Mouse (Mus musculus) heart, postnatal 10 days (tissue): ENCODE measurements around the gene Cntfr. TPM values are rescaled to one million over a fixed set of nuclear protein-coding genes. Genes with fewer than 3 reads are reported as not detected.
"Not testable (repeated sequence)": the region's sequence is repeated elsewhere in the genome, so short reads cannot be mapped to it uniquely, and the experiment has no call there.

ENCODE experiments used
- DNase-seq, 2 experiments: peaks; one replicate each; pipeline ENCODE4 v3.0.0; 2021
- intact Hi-C: fragments of 180-260 bp; cut with DNase I; formaldehyde crosslinking; loops from one replicate; pipeline ENCODE4 v1.15.1; 2025
- total RNA-seq, 2 experiments: library from RNA; stranded (reverse); gene quantifications; 2 replicates each; pipeline ENCODE4 v1.2.3; 2021

The Cntfr gene
- total RNA-seq, result 1 to 10 TPM; 3.3 to 7.5 TPM

- intact Hi-C loops, result not testable (repeated sequence)
- peak; percentile 85 to 90 for DNase-seq
Measured at GRCm38 (mm10) chr4:41696930-41697841, at the start of gene Cntfr. Gene Cntfr, minus strand, starts transcription at chr4:41697089.

GRCm38 (mm10) chr4:41745021-41745420 is 48.1 kb upstream of the Cntfr start:
- no peak for DNase-seq
- intact Hi-C loops, result no loop called here

GRCm38 (mm10) chr4:41744131-41744530 is 47.2 kb upstream of the Cntfr start:
- intact Hi-C loops, result no loop called here
- DNase-seq, result no peak

GRCm38 (mm10) chr4:41741158-41741560 is 44.3 kb upstream of the Cntfr start:
- DNase-seq, result peak; percentile 95
- intact Hi-C loops, result loop anchor here (2.0 kb wide), 1 partner anchor 18 kb away; the partner anchor contains the start of gene Dctn3

DNA sequence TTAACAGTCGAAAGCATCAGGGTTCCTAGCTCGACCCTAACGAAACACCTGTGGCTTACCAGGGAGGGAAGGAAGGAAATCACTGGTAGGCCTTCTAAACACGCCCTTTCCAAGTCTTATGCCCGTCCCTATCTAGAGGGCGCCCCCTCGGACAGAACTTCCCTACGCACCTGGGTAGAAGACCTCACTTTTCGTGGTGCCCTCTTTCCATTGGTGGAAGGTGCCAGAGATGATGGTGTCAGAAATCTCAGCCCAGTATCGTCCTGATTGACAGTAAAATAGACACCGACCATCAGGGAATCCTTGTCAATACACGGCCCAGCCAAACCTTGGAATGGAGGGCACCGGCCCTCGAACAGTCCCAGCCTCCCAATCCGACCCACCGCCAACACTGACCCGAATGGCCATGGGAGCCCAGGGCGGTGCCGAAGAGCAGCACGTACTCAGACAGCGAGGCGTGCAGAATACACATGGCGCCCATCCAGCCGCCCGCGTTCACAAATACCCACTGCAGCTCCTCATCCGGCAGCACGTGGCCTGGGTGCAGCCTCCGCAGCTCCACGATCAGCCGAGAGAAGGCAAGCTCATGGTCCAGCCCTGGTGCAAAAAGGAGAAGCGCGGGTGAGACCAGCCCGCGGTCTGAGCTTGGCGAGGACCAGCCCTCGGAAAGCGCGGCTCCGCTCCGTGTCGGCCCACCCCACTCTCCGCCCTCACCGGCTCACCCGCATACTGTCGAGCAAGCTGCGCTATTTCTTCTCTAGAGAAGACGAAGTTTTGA is 43.7 kb upstream of the Cntfr start:
- intact Hi-C loops, result loop anchor here (2.0 kb wide), 1 partner anchor 18 kb away; the partner anchor contains the start of gene Dctn3
- DNase-seq, result no peak

DNA sequence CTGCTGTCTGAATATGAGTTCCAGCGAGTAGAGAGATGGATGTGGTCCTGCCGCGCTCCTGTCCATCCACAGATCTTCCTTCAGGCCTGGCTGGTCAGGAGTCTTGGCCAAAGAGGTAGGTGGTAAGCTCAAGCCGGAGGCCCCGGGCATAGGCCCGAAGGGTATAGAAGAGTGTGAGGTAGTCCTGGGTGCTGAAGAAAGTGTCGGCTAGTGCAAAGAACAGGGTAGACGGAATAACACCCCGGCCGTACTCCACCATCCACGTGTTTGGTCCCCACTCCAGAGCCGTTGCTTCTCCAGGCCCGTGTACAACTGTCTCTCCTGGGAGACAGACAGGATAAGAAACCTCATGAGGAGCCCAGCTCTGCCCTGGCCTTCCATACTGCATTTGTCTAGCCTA is 42.4 kb upstream of the Cntfr start:
- DNase-seq, result no peak
- intact Hi-C loops, result no loop called here

DNA sequence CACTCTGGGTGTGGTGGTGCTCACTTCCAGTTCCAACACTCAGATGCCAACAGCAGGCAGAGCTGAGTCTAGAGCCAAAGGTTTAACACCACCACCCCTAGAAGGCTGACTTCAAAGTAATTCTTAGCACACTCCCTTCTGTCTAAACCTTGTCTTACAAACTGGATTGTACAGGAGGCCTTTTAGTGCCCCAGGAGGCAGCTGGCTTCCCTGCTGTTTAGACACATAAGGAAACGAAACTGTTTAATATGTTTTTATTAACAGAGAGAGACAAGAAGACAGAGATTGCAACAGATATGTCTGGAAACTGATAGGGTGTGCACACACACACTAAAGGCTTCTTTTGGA is 41.3 kb upstream of the Cntfr start:
- no peak for DNase-seq
- intact Hi-C loops, result no loop called here

GRCm38 (mm10) chr4:41737602-41738255 is 40.8 kb upstream of the Cntfr start:
- DNase-seq, result peak; percentile 84 to 89
- intact Hi-C loops, result loop anchor here (1.0 kb wide), 1 partner anchor 22 kb away; no protein-coding TSS in a partner anchor

DNA sequence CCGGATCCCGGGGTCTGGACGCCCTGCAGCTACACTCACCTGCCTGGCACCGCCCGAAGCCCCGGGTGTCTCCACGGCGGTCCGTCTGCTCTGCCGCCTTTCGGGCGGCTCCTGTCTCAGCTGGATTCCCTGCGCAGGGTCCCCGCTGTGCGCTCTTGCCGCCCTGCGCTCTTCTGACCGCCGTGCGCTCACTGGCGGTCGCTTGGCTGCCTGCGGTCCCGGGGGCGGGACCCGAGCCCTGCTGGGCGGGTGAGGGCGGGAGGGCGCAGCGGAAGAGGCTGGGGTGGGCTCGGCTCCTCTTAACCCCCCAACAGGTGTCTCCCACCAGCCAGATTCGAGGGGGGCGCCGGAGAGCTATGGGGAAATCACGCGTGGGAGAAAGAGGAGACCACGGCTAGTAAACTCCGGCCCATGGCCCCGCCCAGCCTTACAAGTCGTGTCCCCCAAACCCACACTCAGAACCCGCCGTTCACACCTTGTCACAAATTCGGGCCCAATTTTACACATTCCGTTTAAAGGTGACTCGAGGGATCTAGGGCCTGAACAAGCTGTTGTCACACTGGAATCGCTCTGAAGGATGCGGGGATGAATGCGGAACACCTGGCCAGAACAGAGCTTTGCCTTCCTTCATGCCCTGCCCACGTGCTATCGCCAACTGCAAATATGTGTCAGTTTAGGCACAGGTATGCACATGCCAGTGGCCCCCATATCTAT is 34.3 kb upstream of the Cntfr start, which contains the start of gene Arid3c:
TSS of gene Arid3c (minus strand) at position 91 of the 714 bp plus-strand sequence.
- DNase-seq, result no peak

GRCm38 (mm10) chr4:41726826-41727621 is 30.1 kb upstream of the Cntfr start:
- DNase-seq, result no peak
- intact Hi-C loops, result no loop called here

More for the DNA sequence above, 34.3 kb upstream of the Cntfr start, which contains the start of gene Arid3c:
- intact Hi-C loops, result no loop called here

DNA sequence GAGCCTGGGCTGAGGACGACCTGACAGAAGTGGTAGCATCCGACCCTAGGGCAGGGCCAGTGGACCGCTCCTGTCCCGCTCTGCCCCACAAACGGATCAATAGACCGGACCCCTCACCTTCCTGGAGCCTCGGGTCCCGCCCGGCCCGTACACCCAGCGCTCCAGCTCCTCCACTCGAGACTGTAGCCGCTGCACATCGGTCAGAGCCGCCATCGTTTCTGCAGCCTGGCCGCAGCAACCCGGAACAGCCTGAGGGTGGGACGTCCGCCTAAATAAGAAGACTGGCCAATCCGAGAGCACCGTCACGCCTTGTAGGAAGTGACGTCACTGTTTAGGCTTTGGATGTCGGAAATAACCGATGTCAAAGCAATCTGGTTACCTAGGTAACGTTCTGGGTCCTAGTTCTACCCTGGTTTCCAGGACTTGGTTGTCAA is 26.0 kb upstream of the Cntfr start, which contains the start of gene Dctn3:
TSS of gene Dctn3 (minus strand) at position 253 of the 434 bp plus-strand sequence.
- intact Hi-C loops, result loop anchor here (2.0 kb wide), 1 partner anchor 18 kb away; no protein-coding TSS in a partner anchor
- DNase-seq, result peak; percentile 92 to 94

DNA sequence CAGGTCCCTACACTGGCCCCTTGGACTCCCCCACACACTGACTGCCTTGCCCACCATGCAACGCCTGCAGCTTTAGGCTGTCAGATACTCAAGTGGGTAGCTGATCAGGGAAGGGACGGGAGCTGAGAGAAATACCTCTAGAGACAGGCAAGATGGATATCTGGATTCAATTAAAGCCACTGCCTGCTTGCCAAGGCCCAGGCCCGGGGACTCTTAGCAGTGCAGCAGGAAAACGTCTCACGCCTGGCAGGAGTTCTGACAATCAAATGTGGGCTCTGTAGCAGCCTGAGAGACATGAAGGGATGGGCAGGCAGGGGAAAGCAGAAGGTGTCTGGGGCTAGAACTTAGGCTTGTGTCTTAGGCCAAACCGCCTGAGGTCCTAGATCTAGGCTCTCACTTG is 19.9 kb upstream of the Cntfr start:
- intact Hi-C loops, result no loop called here

GRCm38 (mm10) chr4:41715596-41715995 is 18.7 kb upstream of the Cntfr start:
- intact Hi-C loops, result loop anchor here (1.0 kb wide), 1 partner anchor 22 kb away; no protein-coding TSS in a partner anchor
- peak; percentile 35 to 61 for DNase-seq

More for the DNA sequence above, 19.9 kb upstream of the Cntfr start:
- DNase-seq, result no peak

GRCm38 (mm10) chr4:41715082-41715481 is 18.2 kb upstream of the Cntfr start:
- intact Hi-C loops, result loop anchor here (1.0 kb wide), 1 partner anchor 22 kb away; no protein-coding TSS in a partner anchor
- no peak for DNase-seq

- DNase-seq, result peak; percentile 75 to 83
- intact Hi-C loops, result no loop called here
Measured at GRCm38 (mm10) chr4:41714276-41714675, 17.4 kb upstream of the Cntfr start.

DNA sequence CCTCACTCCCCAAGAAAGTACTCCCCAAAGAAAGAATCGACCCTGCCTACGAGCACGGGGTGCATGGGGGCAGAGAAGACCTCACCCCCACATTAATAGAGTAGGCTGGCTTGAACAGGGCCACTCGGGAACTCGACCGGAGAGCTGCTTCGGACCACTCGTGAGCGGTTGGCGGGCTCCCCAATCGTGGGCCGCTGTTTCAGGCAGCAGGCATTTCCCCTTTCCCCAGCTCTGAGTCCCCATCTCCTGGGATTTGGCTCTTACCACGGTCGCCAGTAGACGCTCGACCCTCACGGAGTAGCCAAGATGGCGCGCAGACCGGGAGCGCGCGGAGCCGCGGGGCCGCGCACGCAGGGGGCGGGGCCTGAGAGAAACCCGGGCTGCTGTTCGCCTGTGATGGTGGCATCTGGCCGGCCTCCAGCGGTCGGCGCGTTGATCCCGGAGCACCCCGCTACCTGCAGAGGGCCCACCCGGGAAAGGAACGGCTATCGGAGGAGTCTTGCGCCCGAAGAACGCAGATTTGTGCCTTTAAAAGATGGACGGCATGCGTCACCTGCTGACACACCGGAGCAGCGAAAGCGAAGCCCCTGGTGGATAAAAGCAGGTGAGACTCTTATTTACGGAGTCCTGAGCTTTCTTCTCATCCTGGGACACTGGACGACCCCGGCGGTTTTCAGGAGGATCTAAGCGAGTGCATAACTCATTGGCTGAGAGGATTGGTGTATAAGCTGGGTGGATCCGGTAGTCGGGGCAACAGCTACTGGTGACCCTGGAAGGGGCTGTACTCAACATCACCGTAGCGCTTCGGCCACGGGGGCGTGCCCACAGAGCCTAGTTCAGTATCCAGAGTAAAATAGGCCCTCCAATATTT is 16.5 kb upstream of the Cntfr start, which contains the start of gene Rpp25l:
TSS of gene Rpp25l (minus strand) at position 338 of the 871 bp plus-strand sequence.
- intact Hi-C loops, result no loop called here

GRCm38 (mm10) chr4:41712421-41713196 is 15.7 kb upstream of the Cntfr start:
- intact Hi-C loops, result no loop called here
- DNase-seq, result peak; percentile 28 to 48

More for the DNA sequence above, 16.5 kb upstream of the Cntfr start, which contains the start of gene Rpp25l:
- DNase-seq, result peak; percentile 90 to 92
